Mouse (Mus musculus) naive thymus-derived CD4-positive, alpha-beta T cell, adult 2 months (primary cell): Measurements from ENCODE around the gene Gm20388.

Source experiments
- DNase-seq: peaks from one replicate; pipeline ENCODE4 v3.0.0-alpha.2; 2011; ENCODE audit warnings: low read depth

Gm20388 gene

DNA sequence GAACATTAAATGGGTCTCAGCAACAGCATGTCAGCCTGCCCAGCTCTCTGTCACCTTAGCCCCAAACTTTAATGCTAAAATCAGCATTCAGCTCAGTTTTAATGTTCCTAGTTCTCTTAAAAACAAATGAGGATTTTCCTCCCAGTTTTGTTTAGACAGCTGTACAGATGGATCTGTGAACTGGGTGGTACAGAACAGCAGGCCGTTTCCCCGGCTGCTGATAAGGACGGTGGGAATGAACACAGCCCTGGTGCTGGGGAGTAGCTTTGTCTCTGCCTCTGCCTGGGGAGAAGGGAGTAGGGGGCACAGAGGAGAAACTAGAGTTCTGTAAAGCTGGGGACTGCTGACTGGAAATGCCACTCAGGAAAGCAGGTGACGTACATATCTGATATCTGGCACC is 3821.7 kb downstream of the Gm20388 start:
- no peak for DNase-seq

DNA sequence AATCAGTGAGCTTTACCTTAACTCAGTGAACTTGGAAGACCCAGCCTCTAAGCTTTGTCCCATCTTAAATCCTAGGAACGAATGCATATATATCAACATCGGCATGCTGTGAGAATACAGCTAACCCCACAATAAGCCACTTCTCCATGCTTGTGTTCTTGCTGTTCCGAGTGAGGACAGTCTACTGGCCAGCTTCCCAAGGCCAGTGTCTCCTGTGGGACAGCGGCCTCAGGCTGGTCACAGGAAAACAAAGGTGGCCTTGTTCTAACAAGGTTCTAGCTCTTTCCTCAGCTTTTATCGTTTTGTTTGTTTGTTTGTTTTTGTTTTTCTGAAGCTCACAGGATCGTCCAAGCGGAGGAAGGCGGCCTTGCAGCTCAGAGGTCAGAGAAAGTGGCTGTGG is 3823.8 kb downstream of the Gm20388 start:
- DNase-seq, result no peak

DNA sequence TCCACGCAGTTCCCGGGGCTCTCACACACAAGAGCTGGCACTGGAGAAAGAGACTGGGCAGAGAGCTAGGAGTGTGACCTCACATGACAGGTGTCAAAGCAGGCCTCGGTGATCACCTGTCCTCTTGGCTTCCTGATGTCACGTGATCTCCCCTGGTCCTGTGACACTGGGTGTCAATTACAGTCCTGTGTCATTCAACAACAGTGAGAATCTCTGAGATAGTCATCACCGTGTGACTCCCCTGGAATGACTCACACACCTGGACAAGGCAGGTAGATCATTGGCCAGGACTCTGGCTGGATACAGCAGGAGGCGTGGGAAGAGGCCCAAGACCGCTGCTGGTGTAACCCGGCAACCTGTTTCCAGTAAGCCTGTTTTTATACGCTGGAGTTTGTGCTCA is 3826.3 kb downstream of the Gm20388 start:
- no peak for DNase-seq

DNA sequence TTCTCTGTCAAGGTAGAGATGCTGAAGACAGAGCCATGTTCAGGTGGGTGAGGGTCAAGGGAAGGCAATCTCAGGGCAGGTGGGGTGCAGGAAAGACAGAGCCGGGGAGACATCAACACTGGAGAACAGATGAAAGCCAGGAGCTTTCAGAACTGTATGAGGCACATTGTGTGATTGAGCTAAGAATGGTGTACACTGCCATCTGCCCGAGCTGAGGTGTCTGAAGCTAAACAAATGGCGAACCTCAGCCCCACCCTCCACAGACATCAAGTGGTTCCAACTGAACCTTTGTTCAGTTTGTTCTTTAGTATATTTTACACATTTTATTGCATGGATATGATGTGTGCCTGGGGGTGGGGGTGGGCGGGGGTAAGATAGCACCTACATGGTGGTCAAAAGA is 3829.6 kb downstream of the Gm20388 start:
- no peak for DNase-seq

DNA sequence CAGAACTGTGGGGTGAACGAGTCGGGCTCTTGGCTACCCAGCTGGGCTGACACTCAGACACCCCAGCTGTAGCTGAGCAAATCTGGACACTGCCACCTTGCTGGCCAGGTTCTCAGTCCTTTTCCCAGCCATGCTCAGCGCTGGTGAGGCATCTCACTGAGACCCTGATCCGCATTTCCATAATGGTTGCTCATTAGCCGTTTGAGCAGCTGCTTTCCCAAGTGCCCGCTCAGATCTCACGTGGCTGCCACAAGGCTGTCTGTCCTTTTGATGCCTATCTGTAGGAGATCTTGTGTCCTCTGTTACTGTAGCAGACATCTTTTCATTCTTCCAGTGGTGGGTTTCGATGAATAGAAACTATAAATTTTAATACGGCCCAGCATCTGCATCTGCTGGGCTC is 3830.6 kb downstream of the Gm20388 start:
- no peak for DNase-seq

DNA sequence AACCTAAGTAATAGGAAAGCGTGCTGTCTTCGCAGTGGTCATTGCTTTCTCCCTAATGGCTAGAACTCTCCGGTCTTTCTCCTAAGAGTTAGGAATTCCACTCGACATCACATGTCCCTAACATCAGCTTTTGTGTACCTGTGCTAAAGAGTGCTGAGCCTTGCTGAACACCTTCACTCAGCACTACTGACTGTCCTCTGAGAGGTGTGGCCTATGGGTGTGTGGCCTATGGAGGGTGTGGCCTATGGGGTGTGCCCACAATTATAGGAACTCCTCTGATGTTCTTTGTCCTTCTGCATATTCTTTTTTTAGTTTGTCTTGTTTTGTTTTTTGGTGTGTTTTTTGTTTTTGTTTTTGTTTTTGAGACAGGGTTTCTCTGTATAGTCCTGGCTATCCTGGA is 3835.8 kb downstream of the Gm20388 start:
- no peak for DNase-seq

DNA sequence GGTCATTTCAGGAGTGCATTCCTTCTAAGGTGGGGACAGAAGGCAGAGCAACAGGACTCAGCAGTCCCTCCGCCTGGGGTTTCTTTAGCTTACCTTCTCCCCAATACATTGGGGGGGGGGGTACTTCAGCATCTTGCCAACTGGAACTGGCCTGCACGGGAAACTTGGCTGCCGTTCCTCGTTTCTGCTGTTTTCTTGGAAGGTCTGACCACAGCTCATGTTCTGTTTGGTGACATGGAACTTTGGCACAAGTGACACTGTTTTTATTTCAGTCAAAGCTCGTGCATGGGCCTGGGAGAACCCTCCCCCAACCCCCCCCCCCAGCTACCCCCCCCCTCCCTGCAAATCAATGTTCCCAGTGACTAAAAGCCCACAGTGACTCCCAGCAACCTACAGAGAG is 3837.1 kb downstream of the Gm20388 start:
- no peak for DNase-seq

DNA sequence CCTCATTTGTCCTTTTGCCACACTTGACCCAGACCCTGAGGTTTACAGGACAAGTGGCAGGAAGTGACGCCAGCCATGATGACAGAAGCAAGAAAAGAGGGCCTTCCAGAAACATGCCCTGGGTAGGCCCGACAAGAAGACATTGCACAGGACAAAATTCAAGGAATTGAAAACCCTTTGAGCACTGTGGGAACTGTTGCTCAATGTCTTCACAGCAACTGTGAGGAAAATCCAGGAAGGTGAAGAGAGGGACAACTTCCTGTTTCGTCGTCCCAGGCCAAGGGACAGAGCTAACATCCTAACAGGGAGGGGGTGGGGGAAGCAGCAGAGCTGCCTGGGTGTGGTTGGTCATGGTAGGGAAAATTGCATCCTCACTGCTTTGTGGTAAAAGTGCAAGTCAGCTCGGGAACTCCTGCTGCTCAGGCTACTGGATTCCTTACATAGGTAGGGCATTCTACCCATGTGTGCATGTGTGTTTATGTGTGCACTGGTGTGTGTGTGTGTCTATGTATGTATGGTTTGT is 3839.6 kb downstream of the Gm20388 start:
- DNase-seq, result no peak

DNA sequence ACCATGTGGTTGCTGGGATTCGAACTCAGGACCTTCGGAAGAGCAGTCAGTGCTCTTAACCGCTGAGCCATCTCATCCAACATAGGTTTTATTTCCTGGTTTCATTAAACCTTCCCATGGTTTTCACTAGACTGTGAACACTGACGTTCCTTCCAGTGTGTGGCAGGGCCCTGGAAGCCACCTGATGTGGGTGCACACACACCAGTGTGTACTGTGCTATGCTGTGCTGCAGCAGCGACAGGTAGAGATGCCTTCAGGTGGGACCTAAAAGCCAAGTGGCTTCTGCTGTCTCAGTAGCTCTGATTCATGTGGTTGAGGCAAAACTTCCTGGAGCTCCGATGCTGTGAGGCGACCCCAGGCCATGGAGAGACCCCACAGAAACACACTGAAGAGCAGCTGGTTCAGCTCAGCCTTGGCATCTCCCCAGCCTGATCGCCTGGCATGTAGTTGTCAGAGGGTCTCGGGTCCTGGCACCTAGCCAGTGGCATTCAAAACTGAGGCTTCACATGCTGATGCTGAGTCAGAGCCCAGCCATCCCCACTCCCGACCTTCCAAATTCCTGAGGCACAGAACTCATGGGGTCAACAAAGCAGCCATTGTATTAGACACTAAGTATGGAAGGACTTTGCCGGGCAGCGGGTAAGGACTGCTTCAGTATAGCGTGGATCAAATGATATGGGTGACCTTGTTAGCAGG is 3842.3 kb downstream of the Gm20388 start:
- no peak for DNase-seq

DNA sequence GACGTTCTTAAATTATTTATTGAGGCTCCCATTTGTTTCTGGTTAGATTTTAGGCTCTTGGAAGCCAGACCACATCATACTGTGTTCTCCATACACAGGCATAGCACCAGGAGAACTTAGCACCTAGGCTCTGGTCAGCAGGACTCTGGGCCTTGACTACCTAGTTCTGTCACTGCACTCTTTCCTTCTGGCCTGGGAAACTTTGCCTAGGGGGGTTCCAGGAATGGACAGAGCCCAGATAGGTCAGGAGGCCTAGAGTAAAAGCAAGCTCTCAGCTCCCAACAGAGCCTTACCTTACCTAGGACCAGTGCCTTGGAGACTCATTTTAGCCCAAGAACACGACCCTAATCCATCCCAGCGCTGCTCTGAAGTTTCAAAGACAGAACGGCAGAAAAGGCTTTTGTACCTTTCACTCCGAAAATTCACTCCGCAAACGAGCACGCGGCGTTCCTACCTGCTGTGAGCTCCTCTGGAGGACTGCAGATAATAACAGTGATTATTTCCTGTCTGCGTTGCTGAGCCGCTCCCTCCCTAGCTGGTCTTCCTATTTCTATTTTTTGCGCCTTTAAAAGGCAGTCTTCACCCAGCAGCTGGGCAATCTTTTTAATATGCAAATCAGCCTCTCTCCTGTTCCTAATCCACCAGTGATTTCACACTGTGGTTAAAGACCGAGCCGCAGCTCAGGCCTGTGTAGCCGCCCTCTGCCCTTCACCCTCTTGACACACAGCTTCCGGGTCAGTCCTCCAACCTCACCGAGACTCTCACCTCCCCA is 3843.1 kb downstream of the Gm20388 start:
- no peak for DNase-seq

DNA sequence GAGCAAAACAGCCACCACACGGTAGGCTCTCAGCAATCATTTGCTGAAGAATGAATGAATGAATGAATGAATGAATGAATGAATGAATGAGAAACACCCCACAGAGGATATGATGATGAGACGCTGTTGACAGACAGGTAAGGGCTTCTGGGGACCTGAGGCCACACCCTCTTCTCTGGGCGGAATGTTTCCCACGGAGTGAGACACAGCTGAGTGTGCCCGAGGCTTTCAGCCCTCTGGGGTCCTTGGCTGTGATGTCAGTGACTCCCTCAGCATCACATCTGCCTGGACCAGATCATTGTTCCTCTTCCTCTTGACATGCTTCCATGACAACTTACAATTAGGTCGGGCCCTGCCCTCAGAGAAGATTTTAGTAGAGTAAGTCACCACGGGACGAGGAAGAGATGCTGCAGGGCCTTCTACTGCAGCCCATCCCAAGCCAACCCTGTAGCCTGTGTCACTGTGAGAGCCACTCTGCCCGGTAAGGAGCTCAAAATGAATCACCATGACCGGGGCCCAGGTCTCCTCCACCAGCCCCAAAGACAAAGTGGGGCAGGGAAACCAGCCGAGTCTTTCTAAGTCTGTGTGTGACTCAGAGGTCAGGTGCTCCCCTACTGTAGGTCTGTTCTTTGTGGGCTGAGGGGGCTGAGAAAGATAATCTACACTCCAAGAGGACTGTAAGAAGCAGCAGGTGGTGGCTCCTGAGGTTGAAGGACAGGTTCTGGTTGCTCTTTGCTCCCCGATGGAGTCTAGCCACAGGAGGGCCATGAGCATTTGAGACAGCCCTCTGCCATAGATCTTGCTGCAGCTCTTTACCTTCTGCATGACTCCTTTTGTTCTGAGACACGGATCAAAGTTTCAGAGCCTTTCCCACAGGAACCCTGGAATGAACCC is 3844.1 kb downstream of the Gm20388 start:
- DNase-seq, result no peak

DNA sequence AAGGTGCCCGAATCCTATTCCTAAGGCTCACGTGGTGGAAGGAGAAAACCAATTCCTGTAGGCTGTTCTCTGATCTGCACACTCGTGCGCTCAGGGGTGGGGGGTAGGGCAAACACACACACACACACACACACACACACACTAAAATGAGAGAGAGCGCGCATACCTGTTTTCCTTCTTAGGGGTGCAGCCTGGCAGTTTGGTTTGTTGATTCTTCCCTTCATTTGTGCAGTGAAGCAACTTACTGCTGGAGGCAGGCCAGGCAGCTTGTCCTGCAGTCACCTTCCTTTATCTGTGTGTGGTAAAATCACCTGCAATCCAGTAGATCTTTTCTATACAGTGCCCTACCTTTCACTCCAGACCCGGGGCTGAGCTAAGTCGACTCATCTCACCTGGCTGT is 3846.3 kb downstream of the Gm20388 start:
- no peak for DNase-seq

DNA sequence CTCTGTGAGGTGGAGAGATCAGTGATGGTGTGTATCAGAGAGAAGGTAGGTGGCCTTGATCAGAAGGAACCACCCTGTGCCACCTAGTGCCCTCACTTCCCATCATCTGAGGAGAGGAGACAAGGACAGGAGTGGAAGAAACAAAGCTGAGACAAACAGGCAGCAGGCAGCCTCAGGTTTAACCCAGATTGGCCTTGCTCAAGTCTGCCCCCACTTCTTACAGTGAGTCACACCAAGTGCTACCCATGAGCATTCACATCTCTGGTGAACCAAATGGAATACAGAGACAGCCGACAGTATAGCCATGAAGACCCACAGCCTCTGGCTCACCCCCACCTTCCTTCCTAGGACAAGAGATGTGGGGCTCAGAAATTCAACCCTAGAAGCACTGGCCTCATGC is 3848.3 kb downstream of the Gm20388 start:
- no peak for DNase-seq

DNA sequence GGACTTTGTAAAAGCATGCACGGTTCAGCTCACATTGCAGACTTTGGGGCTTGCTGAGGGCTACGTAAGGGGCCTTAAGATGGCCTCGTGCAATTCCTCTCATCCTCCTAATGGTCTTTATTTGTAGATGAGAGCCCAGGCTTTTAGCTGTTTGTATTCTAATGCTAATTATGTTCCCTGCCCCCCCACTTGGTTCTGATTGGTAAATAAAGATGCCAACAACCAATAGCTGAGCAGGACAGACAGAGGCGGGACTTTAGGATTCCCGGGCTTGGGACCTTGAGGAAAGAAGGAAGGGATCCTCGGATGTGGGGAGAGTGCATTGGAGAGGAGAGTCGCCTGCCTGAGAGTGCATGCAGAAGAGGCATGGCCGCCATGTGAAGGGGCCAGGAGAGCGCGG is 3849.3 kb downstream of the Gm20388 start:
- no peak for DNase-seq

DNA sequence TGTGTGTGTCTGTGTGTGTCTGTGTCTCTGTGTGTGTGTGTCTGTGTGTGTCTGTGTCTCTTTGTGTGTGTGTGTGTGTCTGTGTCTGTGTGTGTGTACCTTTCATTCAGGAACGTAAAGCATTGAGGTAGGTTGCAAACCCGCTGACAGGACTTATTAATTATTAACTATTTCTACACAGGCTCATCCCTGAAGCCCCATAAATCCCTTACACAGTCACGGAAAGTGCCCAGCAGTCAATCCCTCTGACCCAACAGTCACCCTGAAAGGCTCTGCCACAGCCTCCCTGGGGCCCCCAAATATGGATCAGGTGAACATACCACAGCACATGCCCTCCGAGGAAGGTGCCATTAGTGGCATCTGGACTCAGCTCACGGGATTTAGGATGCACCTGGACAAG is 3849.9 kb downstream of the Gm20388 start:
- no peak for DNase-seq

DNA sequence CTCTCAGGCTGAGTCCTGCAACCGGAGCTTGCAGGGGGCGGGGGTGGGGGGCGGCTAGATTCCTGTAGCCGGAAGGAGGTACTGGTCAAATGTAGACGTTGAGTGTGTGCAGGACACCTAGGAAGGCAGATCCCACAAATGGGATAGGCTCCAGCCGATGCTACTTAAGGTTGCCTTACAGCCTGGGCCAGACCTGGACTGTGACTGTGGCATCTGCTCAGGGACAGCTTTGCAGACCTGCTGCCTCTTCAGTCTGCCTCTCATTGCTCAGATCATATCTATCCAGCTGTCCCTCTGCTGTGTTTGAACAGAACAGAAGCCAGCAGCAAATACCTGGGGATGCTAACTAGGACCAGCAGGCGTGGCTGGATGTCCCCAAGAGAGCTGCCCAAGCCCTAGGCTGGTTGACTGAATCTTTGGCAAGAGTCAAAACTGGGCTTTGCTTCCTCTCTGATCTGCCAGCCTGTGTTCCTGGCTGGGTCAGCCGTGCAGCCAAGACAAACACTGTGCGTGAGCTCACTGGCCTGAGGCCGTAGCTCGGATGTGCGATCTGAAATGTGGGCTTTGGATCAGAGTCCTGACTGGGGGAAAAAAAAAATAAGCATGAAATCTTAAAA is 3850.7 kb downstream of the Gm20388 start:
- no peak for DNase-seq

DNA sequence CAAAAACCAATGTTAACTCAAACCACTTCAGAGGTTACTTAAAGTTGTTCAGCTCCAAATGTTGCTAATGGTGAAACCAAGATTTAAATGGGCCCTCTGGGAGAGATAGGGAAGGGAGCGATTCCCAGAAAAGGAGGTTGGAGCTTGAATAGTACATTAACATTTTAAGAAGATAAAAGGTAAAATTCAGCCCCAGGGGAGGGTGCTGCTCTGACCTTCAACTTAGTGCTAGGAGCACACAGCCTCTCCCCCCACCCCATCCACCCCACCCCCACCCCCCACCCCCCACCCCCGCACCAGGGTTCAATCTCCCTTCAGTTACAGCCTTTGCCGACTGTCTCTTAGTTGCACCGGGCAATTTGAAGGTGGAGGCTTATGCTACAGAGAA is 3851.2 kb downstream of the Gm20388 start:
- DNase-seq, result no peak

DNA sequence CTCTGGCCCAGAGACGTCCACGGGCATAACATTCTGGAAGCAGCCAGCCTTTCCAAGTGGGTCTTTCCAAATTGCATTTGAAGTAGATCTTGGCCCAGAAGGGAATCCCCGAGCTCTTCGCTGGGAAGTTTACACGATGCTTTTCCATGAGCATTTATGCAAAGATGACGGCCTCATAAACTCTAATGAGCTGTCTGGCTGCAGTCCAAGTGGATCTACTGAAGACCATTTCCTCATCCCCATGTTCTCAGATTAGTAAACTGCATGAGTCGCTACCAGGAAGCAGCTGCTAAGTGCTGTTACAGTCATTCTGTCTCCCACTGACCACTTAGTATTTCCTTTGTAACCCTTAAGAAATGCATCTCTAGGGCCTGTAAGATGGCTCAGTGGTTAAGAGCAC is 3852.7 kb downstream of the Gm20388 start:
- DNase-seq, result no peak

DNA sequence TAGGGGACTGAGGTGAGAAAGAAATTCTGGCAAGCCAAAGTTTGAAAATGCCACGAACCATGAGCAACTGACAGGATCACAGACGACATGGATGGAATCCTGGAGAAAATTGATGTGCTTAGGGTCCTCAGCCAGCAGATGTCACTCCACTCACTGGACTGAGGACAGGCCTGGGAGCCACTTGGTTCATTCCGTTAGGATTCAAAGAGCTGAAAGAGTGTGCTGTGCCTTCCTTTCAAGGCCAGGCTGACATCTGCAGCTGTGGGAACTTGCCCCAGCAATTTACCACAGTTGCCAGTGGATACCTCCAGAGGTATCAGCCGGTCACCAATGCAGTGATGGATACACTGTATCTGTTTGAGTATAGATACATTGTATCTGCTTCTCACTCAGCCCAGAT is 3854.0 kb downstream of the Gm20388 start:
- DNase-seq, result no peak

DNA sequence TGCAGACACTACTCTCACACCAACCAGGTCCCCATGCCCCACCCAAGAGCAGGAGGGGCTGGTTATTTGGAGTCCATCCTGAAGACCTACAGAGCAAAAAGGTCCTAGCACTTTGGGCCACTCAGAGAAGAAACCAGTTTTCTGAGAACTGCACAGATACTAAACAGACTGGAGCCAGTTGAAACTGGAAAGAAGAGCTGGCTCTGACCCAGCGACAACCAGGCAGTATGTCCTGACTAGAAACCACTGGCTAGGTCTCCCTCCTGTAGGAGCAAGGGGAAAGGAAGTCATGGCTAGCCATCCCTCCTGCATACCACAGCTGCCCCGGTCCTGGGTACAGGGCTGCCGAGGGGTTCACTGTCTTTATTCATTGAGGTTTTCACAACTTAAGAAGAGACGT is 3855.9 kb downstream of the Gm20388 start:
- DNase-seq, result no peak

DNA sequence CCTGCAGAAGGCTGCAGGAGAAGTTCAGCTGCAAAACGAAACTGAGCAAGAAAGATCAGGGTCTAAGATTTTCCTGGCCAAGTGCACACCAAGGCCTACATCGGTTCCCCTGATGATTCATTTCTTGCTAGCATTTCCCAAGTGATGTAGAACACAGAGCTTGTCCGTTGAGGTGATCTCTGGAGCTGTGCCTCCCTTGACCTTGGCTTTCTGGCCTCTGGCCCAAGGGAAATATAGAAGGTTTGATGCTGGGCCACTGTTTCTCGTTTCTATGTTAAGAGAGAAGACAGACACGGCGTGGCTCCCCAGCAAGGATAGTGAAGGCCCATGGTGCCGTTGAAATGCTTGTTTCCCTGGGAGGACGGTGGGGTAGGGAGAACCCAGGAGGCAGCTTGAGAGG is 3857.2 kb downstream of the Gm20388 start:
- no peak for DNase-seq
